Mouse (Mus musculus): ENCODE measurements around the gene Glis3. TPM values are rescaled to one million over a fixed set of nuclear protein-coding genes. Genes with fewer than 3 reads are reported as not detected.
A peak's percentile ranks its signal among the peaks of the same experiment; 100 is the strongest.

The Glis3 gene
- polyA plus RNA-seq, 1 experiment from 2014 or later, result 3.2 TPM

DNA sequence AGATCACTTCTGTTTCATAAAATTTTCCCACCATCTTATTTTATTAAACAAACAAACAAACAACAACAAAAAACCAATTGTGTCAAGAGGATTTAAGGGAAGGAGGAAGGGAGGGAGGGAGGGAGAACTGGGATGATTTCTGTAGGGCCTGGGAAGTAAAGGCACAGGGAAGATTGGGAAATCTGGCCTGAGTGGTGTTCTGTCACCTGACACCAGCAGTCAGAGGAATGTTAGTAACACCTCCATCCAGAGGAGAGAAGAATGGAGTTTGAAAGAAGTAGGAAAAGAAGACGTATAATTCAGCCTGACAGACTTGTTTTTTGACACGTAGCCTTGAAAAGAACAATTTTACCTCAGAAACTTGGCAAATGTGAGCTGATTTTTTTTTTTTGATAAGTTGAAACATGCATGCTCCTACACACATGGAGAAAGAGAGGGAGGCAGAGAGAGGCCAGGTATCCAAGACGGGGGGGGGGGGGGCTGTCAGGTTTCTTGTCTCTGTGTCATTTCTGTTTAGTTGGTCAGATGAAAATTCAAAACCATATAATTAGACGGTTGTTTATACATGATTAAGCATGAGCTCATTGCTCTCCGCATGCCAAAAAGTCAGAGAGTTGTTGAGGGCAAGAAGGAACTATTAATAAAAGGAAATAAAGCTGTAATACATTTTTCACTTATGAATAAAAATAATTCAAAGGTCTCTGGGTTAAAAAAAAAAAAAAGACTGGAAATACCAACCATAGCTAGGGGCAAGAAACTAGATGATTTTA is 122.1 kb downstream of the Glis3 start:
- Histone ChIP-seq H3K27ac (replicated peaks; ENCODE audit: low read depth, low read length) (no peak overlapping the region), H3K4me3 (ENCODE audit: low read depth, low read length) (no peak overlapping the region), H3K4me1 (ENCODE audit: control insufficient read depth, insufficient read depth, low read length) (peaks cover 15% of the 10 kb centered on the region), H3K27me3 (ENCODE audit: control insufficient read depth, insufficient read depth, low read length) (no peaks in the 10 kb centered on the region), H3K9ac (ENCODE audit: low read length) (no peak overlapping the region), H3K9me3 (ENCODE audit: control insufficient read depth, low read length) (no peaks in the 10 kb centered on the region), H3K36me3 (ENCODE audit: control insufficient read depth, insufficient read depth, low read length) (no peaks in the 10 kb centered on the region), H3K4me2 (ENCODE audit: low read depth, severe bottlenecking) (no peak overlapping the region)
- 34% methylated on average over 5 of the region's 5 CpGs for whole genome bisulfite sequencing
- DNase-seq (ENCODE audit: low spot score) (no peak), ATAC-seq (ENCODE audit: insufficient number of reproducible peaks, low FRiP score, low TSS enrichment, low read depth) (no peak)

- 87% methylated on average over 6 of the region's 6 CpGs for WGBS
- no peak overlapping the region for H3K9ac ChIP-seq (ENCODE audit: low read length)
- ATAC-seq (ENCODE audit: insufficient number of reproducible peaks, low FRiP score, low TSS enrichment, low read depth), result no peak
These were observed 124.5 kb downstream of the Glis3 start for GRCm38 (mm10) chr19:28555181-28555929.

GRCm38 (mm10) chr19:28550611-28551010 is 129.3 kb downstream of the Glis3 start:
- ATAC-seq (ENCODE audit: insufficient number of reproducible peaks, low FRiP score, low TSS enrichment, low read depth) (no peak), DNase-seq (ENCODE audit: low spot score) (no peak)
- Histone ChIP-seq H3K4me3 (ENCODE audit: low read depth, low read length) (no peak overlapping the region), H3K4me1 (ENCODE audit: control insufficient read depth, insufficient read depth, low read length) (no peaks in the 10 kb centered on the region), H3K9me3 (ENCODE audit: control insufficient read depth, low read length) (no peaks in the 10 kb centered on the region), H3K36me3 (ENCODE audit: control insufficient read depth, insufficient read depth, low read length) (no peaks in the 10 kb centered on the region), H3K9ac (ENCODE audit: low read length) (no peak overlapping the region), H3K27ac (replicated peaks; ENCODE audit: low read depth, low read length) (no peak overlapping the region), H3K27me3 (ENCODE audit: control insufficient read depth, insufficient read depth, low read length) (no peaks in the 10 kb centered on the region), H3K4me2 (ENCODE audit: low read depth, severe bottlenecking) (no peak overlapping the region)
- WGBS, result 34% methylated on average over 8 of the region's 8 CpGs

More at GRCm38 (mm10) chr19:28555181-28555929, 124.5 kb downstream of the Glis3 start:
- Histone ChIP-seq H3K4me3 (ENCODE audit: low read depth, low read length) (no peak overlapping the region), H3K27ac (replicated peaks; ENCODE audit: low read depth, low read length) (no peak overlapping the region), H3K4me2 (ENCODE audit: low read depth, severe bottlenecking) (no peak overlapping the region), H3K4me1 (ENCODE audit: control insufficient read depth, insufficient read depth, low read length) (peaks cover 7% of the 10 kb centered on the region; the same call in 1 of the 2 replicates), H3K36me3 (ENCODE audit: control insufficient read depth, insufficient read depth, low read length) (no peaks in the 10 kb centered on the region), H3K27me3 (ENCODE audit: control insufficient read depth, insufficient read depth, low read length) (no peaks in the 10 kb centered on the region), H3K9me3 (ENCODE audit: control insufficient read depth, low read length) (no peaks in the 10 kb centered on the region)
- DNase-seq (ENCODE audit: low spot score), result no peak

GRCm38 (mm10) chr19:28546933-28547332 is 132.9 kb downstream of the Glis3 start:
- Histone ChIP-seq H3K4me1 (ENCODE audit: control insufficient read depth, insufficient read depth, low read length) (no peaks in the 10 kb centered on the region), H3K4me2 (ENCODE audit: low read depth, severe bottlenecking) (no peak overlapping the region), H3K36me3 (ENCODE audit: control insufficient read depth, insufficient read depth, low read length) (no peaks in the 10 kb centered on the region), H3K9me3 (ENCODE audit: control insufficient read depth, low read length) (no peaks in the 10 kb centered on the region), H3K4me3 (ENCODE audit: low read depth, low read length) (no peak overlapping the region), H3K9ac (ENCODE audit: low read length) (no peak overlapping the region), H3K27me3 (ENCODE audit: control insufficient read depth, insufficient read depth, low read length) (no peaks in the 10 kb centered on the region), H3K27ac (replicated peaks; ENCODE audit: low read depth, low read length) (no peak overlapping the region)
- 92% methylated on average over 3 of the region's 3 CpGs for WGBS
- no peak for ATAC-seq (ENCODE audit: insufficient number of reproducible peaks, low FRiP score, low TSS enrichment, low read depth)
- no peak for DNase-seq (ENCODE audit: low spot score)

- H3K4me3 ChIP-seq (ENCODE audit: low read depth, low read length), result no peak overlapping the region
- DNase-seq (ENCODE audit: low spot score) (no peak), ATAC-seq (ENCODE audit: insufficient number of reproducible peaks, low FRiP score, low TSS enrichment, low read depth) (no peak)
- H3K36me3 ChIP-seq (ENCODE audit: control insufficient read depth, insufficient read depth, low read length), result no peaks in the 10 kb centered on the region
- H3K27ac ChIP-seq (replicated peaks; ENCODE audit: low read depth, low read length), result no peak overlapping the region
- H3K9me3 ChIP-seq (ENCODE audit: control insufficient read depth, low read length), result no peaks in the 10 kb centered on the region
- no peak overlapping the region for H3K9ac ChIP-seq (ENCODE audit: low read length)
- H3K27me3 ChIP-seq (ENCODE audit: control insufficient read depth, insufficient read depth, low read length), result no peaks in the 10 kb centered on the region
- WGBS, result 23% methylated on average over 1 of the region's 1 CpGs
- no peak overlapping the region for H3K4me2 ChIP-seq (ENCODE audit: low read depth, severe bottlenecking)
- no peaks in the 10 kb centered on the region for H3K4me1 ChIP-seq (ENCODE audit: control insufficient read depth, insufficient read depth, low read length)
These were observed 134.4 kb downstream of the Glis3 start for GRCm38 (mm10) chr19:28545493-28545892.

GRCm38 (mm10) chr19:28538813-28539212 is 141.1 kb downstream of the Glis3 start:
- ATAC-seq (ENCODE audit: insufficient number of reproducible peaks, low FRiP score, low TSS enrichment, low read depth), result no peak

GRCm38 (mm10) chr19:28534964-28535363 is 144.9 kb downstream of the Glis3 start:
- Histone ChIP-seq H3K27me3 (ENCODE audit: control insufficient read depth, insufficient read depth, low read length) (no peaks in the 10 kb centered on the region), H3K27ac (replicated peaks; ENCODE audit: low read depth, low read length) (no peak overlapping the region), H3K9ac (ENCODE audit: low read length) (no peak overlapping the region), H3K4me3 (ENCODE audit: low read depth, low read length) (no peak overlapping the region), H3K36me3 (ENCODE audit: control insufficient read depth, insufficient read depth, low read length) (no peaks in the 10 kb centered on the region), H3K4me2 (ENCODE audit: low read depth, severe bottlenecking) (no peak overlapping the region), H3K4me1 (ENCODE audit: control insufficient read depth, insufficient read depth, low read length) (peaks cover 3% of the 10 kb centered on the region; the same call in 1 of the 2 replicates), H3K9me3 (ENCODE audit: control insufficient read depth, low read length) (no peaks in the 10 kb centered on the region)
- ATAC-seq (ENCODE audit: insufficient number of reproducible peaks, low FRiP score, low TSS enrichment, low read depth), result no peak
- no peak for DNase-seq (ENCODE audit: low spot score)
- 90% methylated on average over 12 of the region's 12 CpGs for WGBS

More at GRCm38 (mm10) chr19:28538813-28539212, 141.1 kb downstream of the Glis3 start:
- H3K9ac ChIP-seq (ENCODE audit: low read length), result no peak overlapping the region
- no peaks in the 10 kb centered on the region for H3K36me3 ChIP-seq (ENCODE audit: control insufficient read depth, insufficient read depth, low read length)
- H3K4me2 ChIP-seq (ENCODE audit: low read depth, severe bottlenecking), result no peak overlapping the region
- H3K27ac ChIP-seq (replicated peaks; ENCODE audit: low read depth, low read length), result no peak overlapping the region
- DNase-seq (ENCODE audit: low spot score), result peak; percentile 25
- no peaks in the 10 kb centered on the region for H3K9me3 ChIP-seq (ENCODE audit: control insufficient read depth, low read length)
- H3K4me3 ChIP-seq (ENCODE audit: low read depth, low read length), result no peak overlapping the region
- peaks cover 3% of the 10 kb centered on the region; the same call in 1 of the 2 replicates for H3K4me1 ChIP-seq (ENCODE audit: control insufficient read depth, insufficient read depth, low read length)
- 31% methylated on average over 9 of the region's 9 CpGs for WGBS
- H3K27me3 ChIP-seq (ENCODE audit: control insufficient read depth, insufficient read depth, low read length), result no peaks in the 10 kb centered on the region

DNA sequence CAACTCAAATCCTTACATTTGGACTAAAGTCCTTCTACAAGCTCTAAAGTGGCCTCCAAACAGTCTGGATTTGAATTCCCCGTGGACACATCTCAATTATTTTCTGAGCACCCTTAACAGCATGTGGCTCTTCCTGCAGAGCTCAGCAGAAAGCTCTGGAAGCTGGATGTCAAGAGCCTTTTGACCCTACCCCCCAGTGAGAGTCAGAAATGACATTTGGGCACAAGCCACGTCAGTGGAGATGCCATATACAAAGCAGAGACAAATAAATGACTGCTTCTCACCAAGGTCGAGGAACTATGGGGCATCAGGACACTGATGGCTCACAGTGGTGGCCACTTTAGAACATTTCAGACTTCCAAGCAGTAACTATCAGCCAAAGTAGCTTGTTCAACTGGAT is 146.3 kb downstream of the Glis3 start:
- no peak overlapping the region for H3K4me3 ChIP-seq (ENCODE audit: low read depth, low read length)
- no peaks in the 10 kb centered on the region for H3K36me3 ChIP-seq (ENCODE audit: control insufficient read depth, insufficient read depth, low read length)
- H3K9ac ChIP-seq (ENCODE audit: low read length), result no peak overlapping the region
- DNase-seq (ENCODE audit: low spot score) (no peak), ATAC-seq (ENCODE audit: insufficient number of reproducible peaks, low FRiP score, low TSS enrichment, low read depth) (no peak)
- H3K27me3 ChIP-seq (ENCODE audit: control insufficient read depth, insufficient read depth, low read length), result no peaks in the 10 kb centered on the region
- H3K27ac ChIP-seq (replicated peaks; ENCODE audit: low read depth, low read length), result no peak overlapping the region
- WGBS, result 75% methylated on average over 3 of the region's 3 CpGs
- no peak overlapping the region for H3K4me2 ChIP-seq (ENCODE audit: low read depth, severe bottlenecking)
- H3K4me1 ChIP-seq (ENCODE audit: control insufficient read depth, insufficient read depth, low read length), result no peaks in the 10 kb centered on the region
- no peaks in the 10 kb centered on the region for H3K9me3 ChIP-seq (ENCODE audit: control insufficient read depth, low read length)

Data from limb, embryonic 11.5 days (tissue).